Mouse (Mus musculus): ENCODE data around the gene Ino80d.

- TF ChIP-seq POLR2A (IDR thresholded peaks at IDR 0.05; ENCODE audit: low read depth, low read length) (no peak), CTCF (IDR thresholded peaks at IDR 0.05; ENCODE audit: extremely low read depth, insufficient read depth, insufficient read length, insufficient replicate concordance) (no peak)
Observed at GRCm38 (mm10) chr1:62993348-62993747, 121.1 kb downstream of the Ino80d start.
